Mouse (Mus musculus): Measurements from ENCODE around the gene Aqp9. TPM values are rescaled to one million over a fixed set of nuclear protein-coding genes. Genes with fewer than 3 reads are reported as not detected.

Aqp9 gene
- total RNA-seq (2021): 1 to 10 TPM; 3.2 to 3.4 TPM
- long read RNA-seq, experiment 1, partial matches to known transcripts: 0 of 1 reads
- long read RNA-seq, experiment 1, other reads (novel, unspliced or antisense): 1 of 1 reads
- long read RNA-seq, experiment 2, partial matches to known transcripts: 0 of 4 reads
- long read RNA-seq, experiment 2, other reads (novel, unspliced or antisense): 4 of 4 reads

DNA sequence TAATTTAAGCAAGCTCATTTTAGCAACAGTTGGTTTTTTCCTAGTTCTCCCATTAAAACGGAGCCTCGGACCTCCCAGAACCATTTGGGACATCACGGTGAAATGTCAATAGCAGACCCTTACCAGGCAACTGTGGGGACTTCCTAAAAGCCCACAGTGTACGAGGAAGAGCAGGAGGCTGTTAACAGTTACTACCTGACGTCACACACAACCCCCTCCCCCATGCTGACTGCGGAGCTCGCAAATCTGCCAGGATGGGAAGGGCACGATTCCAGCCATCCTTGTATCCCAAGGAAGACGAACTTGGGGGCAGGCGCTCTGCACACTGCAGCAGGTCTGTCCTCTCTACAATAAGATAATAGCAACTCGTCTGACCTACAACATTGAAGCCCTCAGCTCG lies at the start of gene Aqp9:
Gene Aqp9 (minus strand): TSS at position 172 of the 400 bp plus-strand sequence.
- intact Hi-C loops (cut with DNase I): no loop called here
- DNase-seq (ENCODE audit: low spot score in 2 of 2): peak in 1 of 2 experiments; percentile 7

DNA sequence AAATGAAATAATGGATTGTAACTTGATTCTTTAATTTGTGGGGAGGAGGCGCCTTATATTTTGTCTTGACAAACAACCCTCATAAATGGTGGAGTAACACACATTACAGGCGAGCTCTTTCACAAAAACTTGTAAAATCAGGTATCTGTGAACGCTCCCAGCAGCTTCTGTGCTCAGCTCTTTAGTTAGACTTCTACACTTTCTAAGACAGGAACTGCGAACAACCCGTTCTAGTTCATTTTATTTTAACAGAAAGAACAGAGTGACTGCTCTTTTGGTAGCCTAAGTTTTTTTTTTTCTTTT lies 49.3 kb upstream of the Aqp9 start:
- intact Hi-C loops (cut with DNase I): loop anchor here (10.0 kb wide), 1 partner anchor 227 kb away; no protein-coding TSS in a partner anchor
- DNase-seq (ENCODE audit: low spot score in 2 of 2): no peak

DNA sequence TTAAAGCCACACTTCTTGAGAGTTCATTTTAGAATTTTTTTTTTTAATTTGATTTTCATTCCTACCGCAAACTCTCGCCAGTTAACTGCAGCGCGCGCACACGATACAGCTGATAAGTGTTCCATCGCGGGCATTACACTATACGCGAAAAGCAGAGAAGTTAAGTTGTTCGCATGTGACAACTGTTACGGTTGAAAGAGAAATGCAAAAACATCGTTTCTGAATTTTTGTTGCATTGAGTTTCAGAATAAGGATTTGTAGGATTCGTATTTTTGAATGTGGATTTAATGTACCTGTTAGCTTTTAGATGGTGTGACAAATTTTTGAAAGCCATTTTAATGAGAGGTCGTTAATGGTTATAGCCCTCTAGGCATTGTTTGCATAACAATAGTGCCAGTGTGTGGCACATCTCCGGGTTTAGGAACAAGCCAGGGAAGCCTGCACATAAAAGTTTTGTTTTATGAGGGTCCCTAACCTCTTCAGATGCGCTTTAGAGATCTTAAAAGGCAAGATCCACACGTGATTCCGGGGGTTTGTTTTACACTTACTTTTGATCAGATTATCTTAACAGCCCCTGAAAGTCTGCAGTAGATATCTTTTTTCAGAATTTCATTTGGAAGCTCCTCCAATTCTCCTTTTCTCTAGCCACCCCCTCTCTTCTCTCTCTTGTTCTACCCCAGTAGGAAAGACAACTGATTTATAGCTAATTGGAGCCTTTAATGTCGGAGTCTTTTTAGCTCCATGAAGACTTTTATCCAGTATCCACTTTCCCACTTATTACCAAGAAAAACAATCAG lies 48.7 kb upstream of the Aqp9 start:
- intact Hi-C loops (cut with DNase I): loop anchor here (10.0 kb wide), 1 partner anchor 228 kb away; no protein-coding TSS in a partner anchor
- no peak for DNase-seq (ENCODE audit: low spot score in 2 of 2)

DNA sequence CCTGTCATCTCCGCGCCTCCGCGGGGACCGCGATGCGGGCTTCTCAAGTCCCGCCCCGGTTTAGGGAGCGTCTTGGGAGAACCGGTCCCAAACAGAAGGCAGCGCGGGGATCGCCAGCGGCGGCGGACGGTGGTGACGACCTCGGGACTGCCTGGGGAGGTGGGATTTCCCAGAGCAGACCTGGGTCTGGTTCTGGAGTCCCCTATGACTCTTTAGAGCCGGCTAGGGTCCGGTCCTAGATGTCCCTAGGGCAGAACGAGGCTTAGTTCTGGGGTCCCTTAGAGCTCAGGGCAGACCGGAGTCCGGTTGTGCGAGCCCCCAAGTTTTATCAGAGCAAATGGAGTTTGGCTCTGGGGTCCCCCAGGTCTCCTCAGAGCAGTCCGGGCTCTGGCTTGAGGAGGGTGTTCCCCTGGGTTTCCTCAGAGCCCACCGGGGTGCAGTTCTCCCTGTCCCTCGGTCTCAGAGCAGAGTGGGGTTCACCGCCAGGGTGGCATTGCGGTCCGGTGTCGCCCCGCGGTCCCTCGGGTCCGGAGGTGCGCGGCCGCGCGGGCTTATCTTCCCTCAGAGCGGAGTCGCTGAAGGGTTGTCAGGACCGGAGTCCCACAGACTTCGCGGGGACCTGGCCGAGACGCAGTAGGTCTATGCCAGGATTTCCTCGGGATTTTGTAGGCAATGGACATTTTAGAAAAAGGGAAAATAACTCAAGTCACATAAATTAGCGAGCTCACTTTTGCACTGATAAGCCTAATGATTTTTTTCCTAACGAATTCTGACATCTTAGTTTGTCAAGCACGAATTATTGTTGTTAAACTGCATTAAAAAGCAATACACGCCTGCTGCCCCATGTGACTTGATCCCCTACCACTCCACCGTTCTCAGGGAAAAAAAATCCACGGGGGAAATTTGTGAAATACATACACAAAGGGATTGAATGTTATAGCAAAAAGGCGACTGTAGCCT lies 47.8 kb upstream of the Aqp9 start:
- intact Hi-C loops (cut with DNase I): loop anchor here (10.0 kb wide), 1 partner anchor 228 kb away; no protein-coding TSS in a partner anchor

DNA sequence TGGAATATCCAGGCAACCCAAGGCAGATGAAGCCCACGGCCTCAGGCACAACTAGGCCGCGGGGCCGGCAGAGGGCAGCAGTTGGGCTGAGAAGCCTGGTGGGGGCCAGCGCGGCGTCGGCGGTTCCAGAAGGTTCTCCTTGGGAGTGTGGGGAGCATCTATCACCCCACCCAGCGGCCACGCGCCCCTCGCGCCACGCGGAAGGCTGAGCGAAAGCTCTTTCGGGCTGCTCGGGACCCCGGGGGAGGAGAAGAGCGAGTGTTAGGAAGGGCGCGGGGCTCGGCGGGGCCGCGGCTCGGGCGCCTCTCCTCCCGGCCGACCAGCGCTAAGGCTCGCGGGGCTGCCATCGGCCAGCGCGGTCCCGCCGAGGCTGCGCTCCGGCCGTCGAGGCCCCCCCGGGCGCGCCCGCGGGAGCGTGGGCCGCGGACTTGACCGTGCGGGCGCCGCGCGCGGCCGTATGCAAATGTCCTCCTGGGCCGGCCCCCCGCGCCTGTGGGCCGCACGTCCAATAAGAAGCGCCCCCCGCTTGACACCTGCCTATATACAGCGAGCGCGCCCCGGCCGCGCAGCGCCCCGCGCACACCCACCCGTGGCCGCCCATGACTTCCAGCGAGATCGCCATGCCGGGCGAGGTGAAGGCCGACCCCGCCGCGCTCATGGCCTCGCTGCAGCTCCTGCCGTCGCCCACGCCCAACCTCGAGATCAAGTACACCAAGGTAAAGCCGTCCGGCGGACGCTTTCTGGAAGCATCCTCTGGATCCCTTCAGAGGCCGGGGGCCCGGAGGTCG lies 47.0 kb upstream of the Aqp9 start, which contains the start of gene Aldh1a2:
Gene Aldh1a2 (plus strand): TSS at position 542 of the 788 bp plus-strand sequence.
- intact Hi-C loops (cut with DNase I): loop anchor here (10.0 kb wide), 1 partner anchor 229 kb away; no protein-coding TSS in a partner anchor
- DNase-seq (ENCODE audit: low spot score in 2 of 2): peak in 1 of 2 experiments; percentile 35

More for the DNA sequence above, 47.8 kb upstream of the Aqp9 start:
- no peak for DNase-seq (ENCODE audit: low spot score in 2 of 2)

DNA sequence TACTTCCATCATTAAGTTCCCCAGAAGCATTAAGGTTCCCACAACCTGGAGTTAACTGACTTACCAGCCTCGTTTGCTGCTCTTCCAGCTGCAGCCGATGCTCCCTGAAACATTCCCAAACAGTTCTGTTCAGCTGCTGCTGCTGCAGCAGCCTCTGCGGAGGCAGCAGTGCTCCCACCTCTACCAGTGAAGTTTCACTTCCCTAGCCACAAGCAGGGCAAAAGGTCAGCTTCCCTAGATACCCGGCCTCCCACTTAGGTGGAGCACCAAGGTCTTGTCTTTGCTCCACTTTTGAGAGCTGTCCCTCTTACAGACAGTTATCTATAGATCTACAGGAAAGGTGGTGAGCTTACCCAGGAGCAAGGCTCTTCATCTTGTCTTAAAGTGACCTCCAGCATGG lies 45.2 kb upstream of the Aqp9 start:
- intact Hi-C loops (cut with DNase I): loop anchor here (10.0 kb wide), 1 partner anchor 231 kb away; no protein-coding TSS in a partner anchor
- DNase-seq (ENCODE audit: low spot score in 2 of 2): no peak

DNA sequence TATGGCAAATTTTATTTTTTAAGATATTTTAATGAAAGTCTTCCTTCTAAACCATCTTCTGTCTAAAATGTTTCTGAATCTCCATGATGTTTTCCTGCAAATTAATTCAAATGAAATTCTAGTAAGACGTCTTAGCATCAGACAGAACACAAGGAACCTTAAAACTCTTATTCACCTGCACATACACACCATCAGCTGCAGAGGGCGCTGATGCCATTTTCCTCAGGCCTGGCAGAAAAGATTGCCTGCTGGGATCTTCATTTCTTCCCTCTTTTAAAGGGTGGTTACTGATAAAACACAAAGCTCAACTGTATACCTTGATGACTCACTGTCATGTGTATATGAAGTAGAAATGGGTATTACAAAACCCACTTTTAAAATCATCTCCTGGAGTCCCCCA lies 42.4 kb upstream of the Aqp9 start:
- intact Hi-C loops (cut with DNase I): loop anchor here (10.0 kb wide), 1 partner anchor 234 kb away; no protein-coding TSS in a partner anchor

DNA sequence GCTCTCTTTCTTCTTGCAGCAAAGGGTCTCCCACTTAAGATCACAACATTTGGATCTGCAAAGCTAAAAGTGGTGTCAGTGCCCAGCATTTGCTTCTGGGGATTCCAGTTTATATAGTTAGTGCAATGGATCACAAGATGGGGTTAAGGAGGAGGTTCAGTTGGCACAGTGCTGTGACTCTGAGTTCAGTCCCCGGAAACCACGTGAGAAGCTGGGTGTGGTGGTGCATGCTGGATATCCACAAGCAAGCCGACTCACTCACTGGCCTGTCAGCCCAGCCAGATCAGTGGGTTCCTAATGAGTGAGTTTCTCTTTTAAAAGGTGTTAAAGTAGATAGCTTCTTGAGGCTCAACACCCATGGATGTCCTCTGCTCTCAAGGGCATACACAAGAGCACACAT lies 40.8 kb upstream of the Aqp9 start:
- no peak for DNase-seq (ENCODE audit: low spot score in 2 of 2)
- intact Hi-C loops (cut with DNase I): no loop called here

More for the DNA sequence above, 42.4 kb upstream of the Aqp9 start:
- peak; percentile 53 to 62 for DNase-seq (ENCODE audit: low spot score in 2 of 2)

DNA sequence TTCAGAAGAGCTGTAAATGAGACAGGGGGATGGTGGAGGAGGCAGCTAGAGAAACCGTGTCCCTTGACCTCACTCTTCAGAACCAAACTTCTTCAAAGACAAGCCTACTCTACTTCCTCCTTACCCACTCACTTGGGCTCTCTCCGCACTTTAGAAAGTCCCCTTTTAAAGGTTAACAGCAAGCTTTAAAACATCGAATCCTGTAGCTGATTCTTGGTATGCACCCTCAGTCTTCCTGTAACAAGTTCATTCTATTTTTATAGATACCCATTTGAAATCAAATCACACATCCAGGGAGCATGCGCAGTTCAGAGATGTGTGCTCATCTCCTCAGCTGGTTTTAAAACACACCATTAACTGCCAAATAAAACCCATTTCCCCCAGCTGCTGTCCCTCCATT lies 33.8 kb upstream of the Aqp9 start:
- intact Hi-C loops (cut with DNase I): no loop called here
- DNase-seq (ENCODE audit: low spot score in 2 of 2): no peak

DNA sequence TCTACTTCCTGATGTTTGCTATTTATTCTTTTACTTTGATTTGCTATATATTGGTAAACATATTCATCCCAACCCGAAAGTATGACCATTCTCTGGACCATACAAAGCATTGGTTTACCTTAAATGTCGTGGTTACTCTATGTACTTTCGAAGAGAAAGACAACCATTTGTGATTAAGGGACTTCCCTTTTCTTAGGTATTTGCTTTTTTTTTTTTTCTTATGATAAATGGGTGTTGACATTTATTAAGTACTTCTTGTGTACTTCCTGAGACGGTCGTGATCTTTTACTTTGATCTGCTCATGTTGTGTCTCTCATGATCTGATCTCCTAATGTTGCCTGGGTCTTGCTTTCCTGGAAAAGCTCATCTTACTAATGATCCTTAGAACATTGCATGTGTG lies 30.3 kb upstream of the Aqp9 start:
- intact Hi-C loops (cut with DNase I): no loop called here
- no peak for DNase-seq (ENCODE audit: low spot score in 2 of 2)

DNA sequence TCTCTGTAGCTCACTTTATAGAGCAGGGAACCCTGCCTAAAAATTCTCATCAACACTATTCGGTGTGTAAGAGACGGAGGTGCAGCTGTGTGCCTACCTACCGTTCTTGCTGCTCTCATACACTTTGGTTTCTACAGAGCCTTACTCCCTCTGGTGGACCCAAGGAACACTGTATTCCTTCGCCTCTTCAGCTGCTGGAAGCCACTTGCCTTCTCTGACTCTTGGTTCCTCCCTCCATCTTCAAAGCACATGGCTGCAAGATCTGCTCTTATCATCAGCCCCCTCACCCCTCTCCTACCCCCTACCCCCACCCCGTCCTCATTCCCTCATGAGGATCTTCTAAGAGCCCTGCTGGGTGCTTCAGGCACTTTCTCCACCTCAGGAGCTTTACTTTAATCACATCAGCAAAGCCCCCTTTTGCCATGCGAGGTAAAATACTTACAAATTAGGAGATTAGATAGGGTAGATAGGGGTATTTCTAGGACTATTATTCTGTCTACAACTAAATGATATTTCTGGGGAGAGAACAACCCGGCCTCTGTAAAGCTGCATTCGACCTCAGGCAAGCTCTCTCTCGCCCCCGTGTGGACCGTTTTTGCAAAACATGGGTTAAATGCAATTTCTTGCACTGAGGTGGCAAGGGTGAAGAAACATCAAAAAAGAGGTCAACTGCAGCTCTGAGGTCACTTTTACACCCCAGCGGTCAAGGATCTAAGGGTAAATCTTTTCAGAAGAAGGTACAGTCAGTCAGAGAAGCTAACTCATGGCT lies 20.3 kb upstream of the Aqp9 start:
- intact Hi-C loops (cut with DNase I): loop anchor here (10.0 kb wide), 1 partner anchor 64 kb away; no protein-coding TSS in a partner anchor
- DNase-seq (ENCODE audit: low spot score in 2 of 2): peak; percentile 53 to 73

DNA sequence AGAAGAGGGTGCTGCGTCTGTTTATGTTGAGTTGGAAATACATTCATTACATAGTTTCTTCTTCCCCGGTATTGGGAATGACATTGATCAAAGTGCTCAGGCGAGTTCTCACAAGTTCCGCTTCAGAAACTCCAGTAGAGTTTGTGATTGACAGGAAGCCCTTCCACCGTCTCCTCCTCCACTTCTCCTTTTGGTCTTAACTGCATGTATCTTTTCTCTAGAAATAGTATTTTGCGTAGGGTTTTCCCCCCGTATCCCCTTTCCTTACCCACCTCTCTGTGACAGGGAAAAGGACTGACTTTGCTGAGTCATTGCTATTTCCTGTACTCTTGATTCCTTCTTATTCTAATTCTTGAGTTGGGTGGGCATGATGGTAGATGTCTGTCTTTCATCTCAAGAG lies 18.9 kb upstream of the Aqp9 start:
- DNase-seq (ENCODE audit: low spot score in 2 of 2): no peak
- intact Hi-C loops (cut with DNase I): loop anchor here (10.0 kb wide), 1 partner anchor 63 kb away; no protein-coding TSS in a partner anchor

DNA sequence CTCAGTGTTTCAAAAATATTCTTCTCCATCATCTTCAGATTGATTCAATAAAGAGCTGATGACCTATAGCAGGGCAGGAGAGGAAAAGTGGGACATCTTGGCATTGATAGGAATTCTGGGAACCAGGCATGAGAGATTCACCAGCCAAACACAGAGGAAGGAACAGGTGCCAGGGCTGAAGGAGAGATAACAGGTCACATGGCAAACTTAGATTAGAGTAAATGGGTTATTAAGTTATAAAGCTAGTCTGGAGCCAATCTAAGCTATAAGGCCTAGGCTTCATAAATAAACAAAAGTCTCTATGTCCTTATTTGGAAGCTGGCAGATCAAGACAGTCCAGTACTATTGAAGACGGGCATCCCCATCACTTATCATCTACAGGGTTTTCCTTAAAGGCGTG lies 17.3 kb upstream of the Aqp9 start:
- no peak for DNase-seq (ENCODE audit: low spot score in 2 of 2)
- intact Hi-C loops (cut with DNase I): loop anchor here (10.0 kb wide), 1 partner anchor 61 kb away; no protein-coding TSS in a partner anchor

DNA sequence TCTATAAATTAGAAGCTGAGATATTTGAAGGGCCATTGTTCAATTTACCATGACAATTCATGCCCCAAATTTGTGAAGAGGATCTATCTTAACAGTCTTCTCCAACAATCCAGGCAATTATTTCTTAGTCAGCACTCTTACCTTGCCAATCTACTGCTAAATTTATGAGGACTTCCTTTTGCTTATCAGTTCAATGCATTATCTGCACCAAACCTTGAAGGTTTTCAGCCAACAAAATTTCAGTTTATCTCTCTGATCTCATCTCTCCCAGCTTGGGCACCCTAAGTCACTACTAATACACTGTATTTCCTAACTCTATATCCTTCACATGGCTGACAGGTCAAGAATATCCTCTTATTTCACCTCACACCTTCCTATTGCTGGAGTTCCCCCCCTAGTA lies 16.8 kb upstream of the Aqp9 start:
- intact Hi-C loops (cut with DNase I): loop anchor here (10.0 kb wide), 1 partner anchor 60 kb away; no protein-coding TSS in a partner anchor
- no peak for DNase-seq (ENCODE audit: low spot score in 2 of 2)

DNA sequence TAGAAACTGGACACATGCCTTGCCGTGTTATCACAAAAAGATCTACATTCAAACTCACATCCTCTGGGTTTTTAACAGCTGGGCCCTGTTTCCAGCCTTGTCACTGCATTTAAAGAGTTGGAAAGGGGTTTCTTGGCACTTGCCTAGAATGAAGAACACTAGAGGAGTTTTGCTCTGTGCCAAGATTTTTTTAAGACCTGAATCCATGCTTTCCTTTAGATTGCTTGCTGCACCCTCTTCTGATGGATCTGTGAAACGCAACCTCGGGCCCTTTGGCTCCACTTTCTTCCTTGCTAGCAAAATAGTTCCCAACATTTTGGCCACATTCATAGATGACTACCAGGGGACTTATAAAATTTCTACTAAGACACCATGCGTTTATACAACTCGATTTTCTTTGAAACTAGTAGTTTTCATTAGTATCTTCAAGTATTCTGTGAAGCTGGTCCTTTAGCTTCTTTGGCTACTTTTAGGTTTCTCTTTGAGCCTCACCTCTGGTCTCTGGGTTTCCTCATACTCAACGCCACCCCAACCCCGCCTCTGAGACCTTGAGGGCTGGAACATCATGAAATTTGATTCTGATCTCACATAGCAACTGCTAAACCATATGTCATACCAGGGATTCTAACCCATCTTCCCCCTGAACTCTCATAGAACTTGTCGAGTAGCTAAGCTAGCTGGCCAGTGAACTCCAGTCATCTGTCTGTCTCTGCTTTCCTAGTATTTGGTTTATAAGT lies 11.7 kb upstream of the Aqp9 start:
- intact Hi-C loops (cut with DNase I): loop anchor here (10.0 kb wide), 1 partner anchor 55 kb away; no protein-coding TSS in a partner anchor
- DNase-seq (ENCODE audit: low spot score in 2 of 2): peak; percentile 30 to 51

DNA sequence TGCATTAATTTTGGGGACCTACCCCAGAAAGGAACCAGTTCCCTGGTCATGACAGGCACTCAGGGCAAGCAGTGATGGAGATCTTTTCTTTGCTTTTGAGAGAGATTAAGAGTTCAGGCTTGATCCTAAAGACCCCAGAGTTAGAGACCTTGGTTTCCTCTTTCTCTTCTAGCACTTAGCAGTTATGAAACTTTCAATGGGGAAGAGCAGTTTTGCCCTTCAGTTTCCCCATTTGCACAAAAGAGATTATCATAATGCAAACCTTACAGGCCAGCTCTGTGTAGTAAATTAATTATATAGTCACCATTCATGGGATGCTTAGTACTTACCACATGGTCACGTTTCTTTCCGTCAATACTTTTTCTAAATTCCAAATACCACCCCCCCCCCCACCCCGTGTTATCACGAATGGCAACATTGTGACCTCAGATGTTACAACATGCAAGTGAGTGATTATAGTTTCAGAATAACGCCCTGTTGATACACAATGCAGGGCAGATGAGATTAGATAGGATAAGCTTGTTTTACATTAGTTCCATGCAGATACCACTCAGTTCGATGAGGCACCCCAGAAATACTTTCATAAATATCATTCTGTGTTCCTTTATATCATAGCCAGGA lies 10.9 kb upstream of the Aqp9 start:
- DNase-seq (ENCODE audit: low spot score in 2 of 2): no peak
- intact Hi-C loops (cut with DNase I): no loop called here

DNA sequence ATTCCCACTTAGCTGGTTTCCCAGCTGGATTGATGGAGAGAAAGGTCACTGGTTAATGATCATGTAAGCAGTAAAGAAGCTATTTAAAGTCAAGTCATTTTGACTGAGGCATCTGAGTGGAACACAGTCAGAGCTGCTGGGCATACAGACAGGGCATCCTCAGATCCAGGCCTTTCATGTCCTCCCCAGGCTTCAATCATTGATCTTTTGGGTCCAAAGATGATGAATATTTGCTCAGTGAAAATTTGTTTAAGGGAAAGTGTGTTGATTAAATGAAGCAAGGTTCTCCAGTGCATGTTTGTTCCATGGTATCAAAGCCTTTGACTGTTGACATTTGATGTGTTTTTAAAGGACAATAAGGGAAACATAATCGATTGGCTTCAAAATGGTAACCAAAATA lies 7.2 kb upstream of the Aqp9 start:
- no peak for DNase-seq (ENCODE audit: low spot score in 2 of 2)
- intact Hi-C loops (cut with DNase I): no loop called here
